Mouse (Mus musculus) lung, postnatal 10 days (tissue): ENCODE data around the gene Gal3st4.
A peak's percentile ranks its signal among the peaks of the same experiment; 100 is the strongest.

ENCODE experiments used
- DNase-seq: peaks from one replicate; pipeline ENCODE4 v3.0.0; 2021

Gal3st4 gene

DNA sequence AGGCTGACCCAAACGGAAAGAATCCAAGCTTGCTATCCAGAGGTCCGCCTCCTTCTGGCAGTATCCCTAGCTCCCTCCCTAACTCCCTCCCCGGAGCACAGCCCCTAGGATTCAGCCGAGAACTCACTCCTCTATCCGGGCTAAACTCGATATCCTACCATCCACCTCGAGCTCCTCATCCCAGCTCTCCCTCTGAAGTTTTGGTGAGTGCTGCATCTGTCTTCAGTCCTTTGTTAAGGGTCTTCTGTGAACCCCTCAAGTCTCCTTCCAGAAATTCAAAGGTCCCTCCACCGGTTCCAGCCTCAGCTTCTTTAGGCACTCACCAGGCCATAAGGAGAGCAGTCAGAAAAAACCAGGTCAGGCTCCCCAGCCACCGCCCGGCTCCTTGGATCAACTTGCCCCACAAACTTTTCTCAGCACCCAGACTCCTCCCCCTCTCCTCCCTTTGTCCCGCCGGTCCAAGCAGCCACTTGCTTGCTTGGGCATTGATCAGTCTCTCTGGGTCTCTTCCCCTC is at the start of gene Gal3st4:
Gal3st4 (minus strand) TSS at position 432 of the 515 bp plus-strand sequence.
- peak; percentile 69 for DNase-seq

- no peak for DNase-seq
These were observed 40.2 kb upstream of the Gal3st4 start for GRCm38 (mm10) chr5:138312795-138313194.

GRCm38 (mm10) chr5:138299613-138300012 is 27.0 kb upstream of the Gal3st4 start:
- no peak for DNase-seq

DNA sequence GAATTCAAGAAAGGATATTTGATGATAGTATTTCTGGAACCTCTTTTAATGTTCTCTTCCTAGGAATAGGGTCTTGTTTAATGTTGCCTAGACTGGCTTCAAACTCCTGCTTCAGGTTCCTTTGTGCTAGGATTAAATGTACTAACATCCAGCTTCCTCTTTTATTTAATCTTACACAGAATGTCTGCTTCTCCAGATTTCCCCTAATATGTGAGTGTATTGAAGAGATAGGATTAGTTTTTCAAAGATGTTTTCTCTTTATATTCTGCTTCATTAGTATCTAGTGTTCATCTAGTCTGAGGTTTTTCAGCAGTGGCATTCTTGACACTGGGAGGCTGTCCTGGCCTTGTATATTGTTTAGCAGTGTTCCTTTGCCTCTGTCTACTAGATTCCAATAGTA is 21.5 kb upstream of the Gal3st4 start:
- DNase-seq = no peak

- DNase-seq = no peak
These were observed 19.0 kb upstream of the Gal3st4 start for GRCm38 (mm10) chr5:138291638-138292037.

DNA sequence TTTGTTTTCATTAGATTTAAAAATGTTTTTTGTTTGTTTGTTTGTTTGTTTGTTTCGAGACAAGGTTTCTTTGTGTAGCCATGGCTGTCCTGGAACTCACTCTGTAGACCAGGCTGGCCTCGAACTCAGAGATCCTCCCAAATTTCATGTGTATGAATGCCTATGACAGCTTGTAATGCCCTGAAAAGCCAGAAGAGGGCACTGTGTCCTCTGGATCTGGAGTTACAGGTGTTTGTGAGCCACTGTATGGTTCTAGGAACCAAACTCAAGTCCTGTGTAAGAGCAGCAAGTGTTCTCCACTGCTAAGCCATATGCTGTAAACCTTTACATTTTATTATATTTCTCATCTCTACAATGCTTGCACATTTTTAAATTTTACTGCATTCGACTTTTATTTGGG is 15.2 kb upstream of the Gal3st4 start:
- DNase-seq = no peak

DNA sequence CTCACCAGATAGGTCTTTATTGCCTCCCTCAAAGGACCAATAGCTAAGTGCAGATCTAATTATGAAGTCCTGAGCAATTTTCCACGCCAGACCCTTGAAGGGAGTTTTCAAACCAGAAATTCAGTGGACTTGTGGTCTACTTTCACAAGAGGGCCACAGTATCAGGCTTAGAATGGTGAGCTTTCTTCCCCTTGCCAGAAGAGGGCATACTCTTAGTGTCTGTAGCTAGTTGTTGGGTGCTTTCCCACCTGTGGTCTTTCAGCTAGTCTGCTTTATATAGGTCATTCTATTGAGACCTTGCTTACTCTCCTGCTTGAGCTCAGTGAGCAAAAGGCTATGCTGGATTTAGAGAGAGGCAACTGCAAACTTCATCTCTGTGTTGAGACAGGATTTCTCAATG is 10.9 kb upstream of the Gal3st4 start:
- DNase-seq = no peak

DNA sequence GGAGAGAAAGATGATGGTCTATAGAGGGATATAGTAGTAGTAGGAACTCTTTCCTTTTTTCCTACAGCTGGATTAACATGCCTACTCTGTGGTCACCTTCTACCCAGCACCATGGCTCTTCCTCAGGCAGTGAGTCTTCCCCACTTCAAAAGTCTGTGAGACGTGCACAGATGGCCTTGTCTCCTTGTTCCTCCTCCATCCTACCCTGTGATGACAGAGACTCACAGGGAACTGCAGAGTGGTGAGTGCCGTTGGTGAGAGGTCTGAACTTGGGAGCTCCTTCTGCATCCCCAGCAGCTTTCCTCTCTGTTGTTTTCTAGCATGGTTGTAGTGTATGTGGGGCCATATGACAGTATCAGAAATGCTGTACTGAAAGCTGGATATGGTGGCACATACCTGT is 9.2 kb upstream of the Gal3st4 start:
- no peak for DNase-seq

DNA sequence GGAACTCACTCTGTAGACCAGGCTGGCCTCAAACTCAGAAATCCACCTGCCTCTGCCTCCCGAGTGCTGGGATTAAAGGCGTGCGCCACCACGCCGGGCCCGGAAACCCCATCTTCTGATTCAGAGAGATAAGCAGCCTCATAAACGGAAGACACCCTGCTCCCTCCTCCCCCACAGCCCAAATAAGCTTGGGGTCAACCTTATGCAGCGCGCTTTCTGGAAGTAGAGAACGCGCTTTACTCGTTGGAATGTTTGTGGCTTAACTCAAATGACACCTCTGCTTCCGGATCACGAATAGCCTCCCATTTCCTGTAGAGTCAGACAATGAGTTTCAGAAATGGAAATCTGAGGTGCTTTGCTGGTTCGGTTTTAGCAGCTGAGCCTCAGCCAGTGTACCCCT is 8.2 kb upstream of the Gal3st4 start:
- DNase-seq = no peak

DNA sequence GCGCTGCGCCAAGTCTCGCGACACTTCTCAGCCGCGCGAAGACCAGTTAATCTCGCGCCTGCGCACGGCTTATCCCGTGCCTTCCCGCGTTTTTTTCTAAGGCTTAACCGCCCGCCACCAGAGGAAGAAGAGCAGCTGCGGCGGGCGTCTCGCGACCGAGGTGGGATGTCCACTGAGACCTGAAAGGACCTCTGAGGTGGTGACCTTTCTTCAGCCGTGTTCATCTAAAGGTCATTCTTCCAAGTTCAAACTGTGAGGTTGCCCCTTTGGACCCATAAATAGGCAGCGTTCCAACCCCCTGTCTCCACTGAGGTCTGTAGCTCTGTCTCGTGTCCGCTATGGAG is 7.8 kb upstream of the Gal3st4 start:
- no peak for DNase-seq

- peak; percentile 94 for DNase-seq
These were observed 7.2 kb upstream of the Gal3st4 start, which contains the start of the genes Gm43720, Gpc2 and Stag3 for GRCm38 (mm10) chr5:138279585-138280424. Gene Gm43720, minus strand, starts transcription at chr5:138279958. Gene Gpc2, minus strand, starts transcription at chr5:138280005. Gene Stag3, plus strand, starts transcription at chr5:138280240.

- DNase-seq = no peak
These were observed 5.4 kb upstream of the Gal3st4 start for GRCm38 (mm10) chr5:138277994-138278393.

DNA sequence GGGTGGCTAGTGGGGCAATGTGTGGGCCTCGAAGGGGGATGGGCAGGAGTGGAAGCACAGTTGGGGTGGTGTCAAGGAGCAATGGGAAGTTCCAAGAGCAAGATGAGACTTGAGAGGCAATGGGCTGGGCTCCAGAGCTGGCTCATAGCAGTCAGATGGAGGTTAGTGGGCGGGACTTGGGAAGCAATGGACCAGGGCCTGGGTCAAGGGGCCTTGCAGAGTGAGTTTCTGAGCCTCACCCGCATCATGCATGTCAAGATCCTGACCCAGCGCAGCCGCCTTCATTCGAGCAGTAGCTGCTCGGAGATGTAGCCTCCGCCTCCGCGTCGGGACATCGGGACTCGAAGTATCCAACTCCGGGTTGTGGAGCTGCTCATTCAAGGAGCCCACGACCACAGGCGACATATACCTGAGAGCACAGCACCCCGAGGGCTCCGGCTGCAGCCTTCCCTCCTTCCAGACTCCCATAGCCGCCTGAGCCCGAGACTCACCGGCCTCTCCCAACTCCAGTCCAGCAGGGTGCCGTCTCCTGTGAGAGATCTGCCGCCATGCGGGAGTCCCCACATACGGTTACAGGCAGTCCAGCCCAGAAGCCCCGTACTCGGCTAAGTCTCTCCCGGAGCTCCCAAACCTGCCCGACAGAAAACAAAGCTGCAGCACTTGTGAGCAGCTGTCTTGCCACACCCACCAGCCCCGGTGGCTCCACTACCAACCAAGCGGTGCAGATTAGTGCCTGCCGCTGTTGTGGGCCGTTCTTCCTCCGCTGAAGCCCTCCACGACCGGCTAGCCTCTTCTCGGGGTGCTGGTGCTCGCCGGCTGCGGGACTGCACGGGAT is 2.8 kb upstream of the Gal3st4 start:
- no peak for DNase-seq

- no peak for DNase-seq
These were observed 1.5 kb upstream of the Gal3st4 start for GRCm38 (mm10) chr5:138274186-138274585.

- no peak for DNase-seq
These were observed 1.4 kb downstream of the Gal3st4 start for GRCm38 (mm10) chr5:138271232-138271631.

DNA sequence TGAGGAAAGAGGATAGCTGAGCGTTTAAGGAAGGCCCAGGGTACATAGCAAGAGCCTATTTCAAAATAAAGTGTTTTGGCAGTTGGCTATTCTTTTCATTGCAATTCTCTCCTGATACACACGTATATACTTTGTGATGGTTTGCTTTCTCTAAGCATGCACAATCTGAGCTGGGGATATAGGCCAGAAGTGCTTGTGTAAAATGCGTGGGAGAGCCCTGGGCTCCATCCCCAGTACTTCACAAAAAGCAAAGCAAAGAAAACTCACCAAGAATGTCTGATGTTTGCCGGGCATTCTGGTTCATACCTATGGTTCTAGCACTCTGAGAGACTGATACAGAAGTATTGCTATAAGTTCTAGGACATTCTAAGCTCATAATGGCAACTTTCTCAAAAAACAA is 3.7 kb downstream of the Gal3st4 start:
- DNase-seq = no peak

- DNase-seq = no peak
These were observed 5.5 kb downstream of the Gal3st4 start for GRCm38 (mm10) chr5:138267114-138267513.

- no peak for DNase-seq
These were observed 6.9 kb downstream of the Gal3st4 start for GRCm38 (mm10) chr5:138265712-138266111.

DNA sequence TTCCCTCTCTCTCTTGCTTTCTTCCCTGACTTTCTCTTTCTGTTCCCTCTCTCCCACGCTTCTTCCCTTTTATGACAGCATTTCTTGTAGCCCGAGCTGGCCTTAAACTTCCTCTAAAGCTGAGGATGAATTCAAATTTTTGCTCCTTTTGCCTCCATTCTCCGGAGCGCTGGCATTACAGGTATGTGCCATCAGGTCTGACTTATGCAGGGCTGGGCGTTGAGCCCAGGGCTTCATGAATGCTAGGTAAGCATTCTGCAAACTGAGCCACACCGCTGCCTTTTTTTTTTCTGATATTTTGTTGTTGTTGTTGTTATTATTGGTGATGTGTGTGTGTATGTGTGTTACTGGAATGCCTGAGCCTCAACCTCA is 8.4 kb downstream of the Gal3st4 start:
- DNase-seq = no peak

- peak; percentile 96 for DNase-seq
These were observed 9.1 kb downstream of the Gal3st4 start, which contains the start of gene BC037034 for GRCm38 (mm10) chr5:138263260-138264206. Gene BC037034, minus strand, starts transcription at chr5:138264033.

DNA sequence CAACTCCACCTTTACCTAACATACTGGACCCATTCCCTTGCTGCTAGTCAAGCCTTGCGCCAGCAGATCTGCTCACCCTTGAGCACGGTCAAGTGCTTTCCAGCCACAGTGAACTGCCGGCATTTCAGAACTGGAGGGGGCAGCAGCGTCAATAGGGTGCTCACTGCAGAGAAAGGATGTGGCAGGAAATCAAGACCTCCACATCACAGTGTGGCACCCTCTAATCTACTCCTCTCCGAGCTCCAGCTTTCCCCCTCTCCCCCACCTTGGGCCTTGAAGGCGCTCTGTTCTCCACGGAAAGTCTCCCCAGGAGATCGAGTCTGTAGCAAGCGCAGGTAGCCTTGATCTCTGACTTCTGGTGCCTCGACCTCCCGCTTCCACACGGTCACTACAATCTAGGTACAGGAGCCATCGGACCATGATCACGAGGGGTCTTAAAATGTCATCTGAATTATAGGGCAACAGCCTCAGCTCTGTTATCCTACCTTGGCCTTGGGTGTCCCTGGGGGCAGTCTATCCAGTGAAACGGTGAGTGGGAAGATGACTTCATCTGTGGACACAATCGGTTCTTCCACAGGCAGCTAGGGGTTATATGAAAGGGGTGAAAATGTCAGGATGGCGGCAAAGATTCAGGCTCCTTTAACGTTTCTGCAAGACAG is 9.9 kb downstream of the Gal3st4 start:
- no peak for DNase-seq

DNA sequence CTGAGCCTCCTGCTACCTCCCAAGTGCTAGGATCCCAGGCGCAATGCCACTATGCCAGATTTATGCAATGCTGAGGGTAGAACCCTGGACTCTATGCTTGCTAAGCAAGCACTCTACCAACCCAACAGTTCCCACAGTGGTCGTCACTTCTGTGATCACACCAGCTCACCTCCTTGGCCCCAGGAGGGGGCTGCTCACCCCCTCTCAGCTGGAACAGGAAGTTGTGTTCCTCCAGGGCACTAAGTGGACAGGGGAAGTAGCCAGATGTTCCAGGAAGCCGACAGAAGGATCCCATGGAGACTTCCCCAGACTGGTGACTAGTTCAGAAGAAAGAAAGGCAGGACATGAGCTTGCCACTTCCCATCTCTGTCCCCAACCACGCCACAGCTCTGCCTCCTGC is 10.6 kb downstream of the Gal3st4 start:
- no peak for DNase-seq
